Mouse (Mus musculus) cortical plate, adult 2 months (tissue): ENCODE measurements around the gene Traf3ip2. TPM values are rescaled to one million over a fixed set of nuclear protein-coding genes. Genes with fewer than 3 reads are reported as not detected.
A peak's percentile ranks its signal among the peaks of the same experiment; 100 is the strongest.

ENCODE experiments used
- H3K27ac ChIP-seq: fragments of 200-500 bp; 2 replicates; pipeline ENCODE4 v1.5.1; 2012; ENCODE audit warnings: low read length, control low read depth, inconsistent platforms; ENCODE audit not compliant: insufficient read depth
- H3K4me1 ChIP-seq: fragments of 200-500 bp; 2 replicates; pipeline ENCODE4 v1.6.1; 2011; ENCODE audit warnings: low read length; ENCODE audit not compliant: control insufficient read depth, insufficient read depth
- H3K4me3 ChIP-seq: fragments of 200-500 bp; 2 replicates; pipeline ENCODE4 v1.5.1; 2011; ENCODE audit warnings: mild to moderate bottlenecking, low read length, control low read depth; ENCODE audit not compliant: insufficient read depth
- CTCF ChIP-seq: fragments of 200-500 bp; IDR thresholded peaks from 2 replicates; pipeline ENCODE4 v1.5.1; 2011; ENCODE audit warnings: mild to moderate bottlenecking, control low read depth, low read length; ENCODE audit not compliant: insufficient read depth; ENCODE audit errors: extremely low read depth
- POLR2A ChIP-seq: fragments of 200-500 bp; IDR thresholded peaks from 2 replicates; pipeline ENCODE4 v1.6.1; 2011; ENCODE audit warnings: mild to moderate bottlenecking, low read length, control low read depth; ENCODE audit not compliant: insufficient read depth; ENCODE audit errors: extremely low read depth
- polyA plus RNA-seq: library from polyadenylated mRNA; depleted of rRNA; stranded (reverse); fragments of >200 nt; gene quantifications from 2 replicates; pipeline ENCODE4 v1.2.3, GENCODE M21; 2012; rRNA removed

Traf3ip2 gene
- polyA plus RNA-seq: 1.0 and 1.3 TPM in 2 replicates

GRCm38 (mm10) chr10:39612633-39612988, at the start of gene Traf3ip2:
Gene Traf3ip2 (plus strand): TSS chr10:39612934.
- H3K4me1 ChIP-seq: no peaks in the 10 kb centered on the region
- H3K4me3 ChIP-seq: 0 out of 2 replicates have a peak within 1 kb of the TSS, but pooled peaks have one; percentile 6
- TF ChIP-seq CTCF (no peak), POLR2A (no peak)
- H3K27ac ChIP-seq: 0 out of 2 replicates have a peak within 1 kb of the TSS, but pooled peaks have one; percentile 0

GRCm38 (mm10) chr10:39563552-39564223, 49.0 kb upstream of the Traf3ip2 start:
- TF ChIP-seq POLR2A (no peak), CTCF (no peak)
- H3K27ac ChIP-seq: no peak overlapping the region

GRCm38 (mm10) chr10:39566901-39567300, 45.8 kb upstream of the Traf3ip2 start:
- TF ChIP-seq POLR2A (no peak), CTCF (no peak)
- peaks cover 3% of the 10 kb centered on the region; the same call in 1 of the 2 replicates for H3K4me1 ChIP-seq
- no peak overlapping the region for H3K27ac ChIP-seq
- no peak overlapping the region for H3K4me3 ChIP-seq

More at GRCm38 (mm10) chr10:39563552-39564223, 49.0 kb upstream of the Traf3ip2 start:
- H3K4me3 ChIP-seq: no peak overlapping the region
- H3K4me1 ChIP-seq: peaks cover 2% of the 10 kb centered on the region; the same call in 1 of the 2 replicates

- Histone ChIP-seq H3K4me3 (no peak overlapping the region), H3K4me1 (peaks cover 3% of the 10 kb centered on the region; the same call in 1 of the 2 replicates), H3K27ac (no peak overlapping the region)
- TF ChIP-seq CTCF (no peak), POLR2A (no peak)
Observed at GRCm38 (mm10) chr10:39568991-39569390, 43.7 kb upstream of the Traf3ip2 start.

- Histone ChIP-seq H3K4me1 (peaks cover 3% of the 10 kb centered on the region; the same call in 1 of the 2 replicates), H3K4me3 (no peak overlapping the region), H3K27ac (no peak overlapping the region)
- TF ChIP-seq CTCF (no peak), POLR2A (no peak)
Observed at GRCm38 (mm10) chr10:39571011-39571410, 41.7 kb upstream of the Traf3ip2 start.

- H3K27ac ChIP-seq: no peak overlapping the region
- no peak overlapping the region for H3K4me3 ChIP-seq
- TF ChIP-seq CTCF (no peak), POLR2A (no peak)
- H3K4me1 ChIP-seq: peaks cover 3% of the 10 kb centered on the region; the same call in 1 of the 2 replicates
Observed at GRCm38 (mm10) chr10:39572050-39572671, 40.6 kb upstream of the Traf3ip2 start.

- no peak overlapping the region for H3K27ac ChIP-seq
- no peak overlapping the region for H3K4me3 ChIP-seq
- peaks cover 3% of the 10 kb centered on the region; the same call in 1 of the 2 replicates for H3K4me1 ChIP-seq
- TF ChIP-seq POLR2A: no peak
- no peak for TF ChIP-seq CTCF
Observed at GRCm38 (mm10) chr10:39572672-39573051, 40.1 kb upstream of the Traf3ip2 start.

- TF ChIP-seq CTCF (no peak), POLR2A (no peak)
- Histone ChIP-seq H3K27ac (no peak overlapping the region), H3K4me1 (no peaks in the 10 kb centered on the region), H3K4me3 (no peak overlapping the region)
Observed at GRCm38 (mm10) chr10:39576466-39576865, 36.3 kb upstream of the Traf3ip2 start.

GRCm38 (mm10) chr10:39580477-39580876, 32.3 kb upstream of the Traf3ip2 start:
- H3K4me3 ChIP-seq: no peak overlapping the region
- H3K27ac ChIP-seq: no peak overlapping the region
- TF ChIP-seq POLR2A (no peak), CTCF (no peak)

GRCm38 (mm10) chr10:39582385-39582784, 30.3 kb upstream of the Traf3ip2 start:
- Histone ChIP-seq H3K4me1 (no peaks in the 10 kb centered on the region), H3K27ac (no peak overlapping the region), H3K4me3 (no peak overlapping the region)
- TF ChIP-seq CTCF: no peak
- TF ChIP-seq POLR2A: no peak

More at GRCm38 (mm10) chr10:39580477-39580876, 32.3 kb upstream of the Traf3ip2 start:
- no peaks in the 10 kb centered on the region for H3K4me1 ChIP-seq
